Mouse (Mus musculus): ENCODE results near the gene Tmem63c.
A peak's percentile ranks its signal among the peaks of the same experiment; 100 is the strongest.

Gene Tmem63c

DNA sequence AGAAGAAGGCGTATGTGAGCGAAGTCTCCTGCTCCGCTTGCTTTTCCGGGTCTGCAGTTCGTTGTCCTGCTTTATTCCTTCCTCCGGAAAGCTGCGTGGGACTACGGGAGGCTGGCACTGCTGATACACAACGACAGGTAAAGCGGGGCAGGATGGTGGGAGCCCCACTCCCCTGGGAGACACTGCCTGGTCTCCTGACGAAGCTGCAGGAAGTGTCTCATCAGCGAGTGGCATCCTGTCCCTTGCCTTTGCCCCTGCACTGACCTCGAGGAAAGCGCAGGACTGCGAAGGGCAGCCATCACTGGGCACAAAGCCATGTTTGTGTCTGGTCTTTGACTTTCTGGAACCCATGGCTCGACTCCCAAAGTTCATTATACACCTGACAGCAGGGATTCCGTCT lies 35.9 kb downstream of the Tmem63c start:
- DNase-seq: no peak

DNA sequence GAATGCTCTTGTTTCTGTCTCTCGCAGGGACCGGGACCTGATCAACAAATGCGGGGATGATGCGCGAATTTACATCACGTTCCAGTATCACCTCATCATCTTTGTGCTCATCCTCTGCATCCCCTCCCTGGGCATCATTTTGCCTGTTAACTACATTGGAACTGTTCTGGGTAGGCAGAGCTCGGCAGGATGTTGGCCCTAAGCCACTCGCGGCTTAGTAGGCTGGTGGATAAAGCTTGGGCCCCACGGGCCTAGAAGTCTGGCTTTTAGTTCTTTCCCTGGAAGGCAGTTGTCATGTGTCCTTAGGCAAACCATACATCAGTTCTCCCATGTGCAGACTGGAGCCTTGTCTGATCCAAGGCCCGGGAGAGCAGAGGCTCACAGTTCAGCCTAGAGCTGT lies 44.3 kb downstream of the Tmem63c start:
- no peak for DNase-seq

DNA sequence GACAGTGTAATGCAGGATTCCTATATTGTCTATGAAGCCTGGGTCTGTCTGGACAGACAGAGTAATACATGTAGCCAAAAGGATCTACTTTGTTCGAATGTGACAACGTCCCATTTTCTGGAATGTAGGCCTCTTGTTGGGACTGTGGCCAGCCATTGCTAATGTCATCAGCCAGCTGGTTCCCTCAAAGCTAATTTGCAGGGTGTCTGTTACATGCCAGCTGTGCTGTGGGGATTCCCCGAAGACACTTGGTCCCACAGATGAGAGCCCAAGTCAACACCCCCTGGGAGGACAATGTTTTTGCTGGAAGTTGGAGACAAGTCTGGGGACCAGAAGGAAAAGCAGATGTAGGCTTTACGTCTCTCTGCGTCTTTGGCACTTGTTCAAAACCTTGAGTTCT lies 45.3 kb downstream of the Tmem63c start:
- no peak for DNase-seq

DNA sequence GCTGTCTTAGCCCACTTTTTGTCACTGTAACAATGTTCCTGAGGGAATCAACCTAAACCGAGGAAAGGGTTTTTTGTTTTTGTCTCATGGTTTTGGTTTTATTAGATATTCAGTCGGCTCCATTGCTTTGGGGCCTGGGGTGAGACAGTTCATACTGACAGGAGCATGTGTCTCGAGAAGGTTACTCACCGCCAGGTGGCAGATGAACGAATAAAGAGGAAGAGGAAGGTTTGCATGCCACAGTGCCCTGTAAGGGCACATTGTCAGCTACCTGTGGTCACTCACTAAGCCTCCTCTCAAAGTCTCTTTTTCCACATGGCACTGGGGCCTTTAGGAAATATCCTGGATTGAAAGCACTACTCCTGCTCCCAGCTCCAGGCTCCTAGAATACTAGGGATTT lies 49.4 kb downstream of the Tmem63c start:
- DNase-seq: no peak

DNA sequence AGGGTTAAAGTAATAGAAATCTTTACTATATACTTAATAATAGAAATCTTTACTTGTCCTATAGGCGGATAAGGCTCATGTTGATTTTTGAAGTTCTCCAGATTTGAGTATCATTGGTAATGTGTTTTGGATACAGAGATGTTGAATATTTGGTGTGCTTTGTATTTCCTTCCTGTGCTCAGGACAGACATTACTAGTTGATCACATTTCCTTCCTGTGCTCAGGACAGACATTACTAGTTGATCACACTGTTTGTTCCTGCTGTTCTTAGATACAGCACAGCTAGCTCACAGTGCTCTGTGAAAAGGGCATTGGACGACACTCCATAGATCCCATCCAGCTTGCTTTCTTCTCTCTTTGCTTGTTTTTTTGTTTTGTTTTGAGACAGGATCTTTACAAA lies 55.5 kb downstream of the Tmem63c start:
- DNase-seq: no peak

DNA sequence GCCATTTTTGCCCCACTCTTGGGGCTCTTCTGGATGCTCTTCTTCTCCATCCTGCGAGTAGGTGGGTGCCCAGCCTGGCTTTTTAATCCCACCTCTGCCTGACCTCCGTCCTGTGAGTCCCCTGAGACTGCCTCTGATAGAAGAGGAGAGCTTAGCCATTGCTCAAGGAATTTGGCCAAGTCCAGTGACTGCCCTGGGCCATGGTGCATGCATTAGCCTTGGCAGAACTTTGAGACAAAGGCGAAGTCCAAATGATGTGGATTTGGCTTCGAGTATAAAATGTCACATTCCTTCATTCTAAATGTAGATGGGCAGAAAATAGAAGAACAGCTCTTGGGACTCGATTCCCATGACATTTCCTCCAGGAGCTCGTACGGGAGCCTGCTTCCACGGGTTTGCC lies 61.7 kb downstream of the Tmem63c start:
- no peak for DNase-seq

DNA sequence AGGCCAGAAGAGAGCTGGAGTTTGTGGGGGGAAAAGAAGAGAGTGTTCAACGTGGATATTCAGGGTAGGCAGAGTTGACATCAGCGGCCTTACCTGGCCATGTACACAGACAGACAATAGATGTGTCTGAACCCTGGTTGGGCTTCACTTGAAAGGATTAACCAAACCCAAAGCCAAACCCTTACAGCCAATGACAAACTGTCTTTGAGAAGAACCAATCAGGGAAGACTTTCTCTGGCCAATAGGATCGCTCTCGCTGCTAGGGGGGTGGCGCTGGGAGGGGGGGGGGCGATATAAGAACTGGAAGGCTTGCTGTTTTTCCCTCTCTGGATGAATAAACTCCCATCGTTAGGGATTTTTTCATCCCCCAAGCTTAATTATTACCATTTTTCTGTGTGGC lies 66.1 kb downstream of the Tmem63c start:
- no peak for DNase-seq

DNA sequence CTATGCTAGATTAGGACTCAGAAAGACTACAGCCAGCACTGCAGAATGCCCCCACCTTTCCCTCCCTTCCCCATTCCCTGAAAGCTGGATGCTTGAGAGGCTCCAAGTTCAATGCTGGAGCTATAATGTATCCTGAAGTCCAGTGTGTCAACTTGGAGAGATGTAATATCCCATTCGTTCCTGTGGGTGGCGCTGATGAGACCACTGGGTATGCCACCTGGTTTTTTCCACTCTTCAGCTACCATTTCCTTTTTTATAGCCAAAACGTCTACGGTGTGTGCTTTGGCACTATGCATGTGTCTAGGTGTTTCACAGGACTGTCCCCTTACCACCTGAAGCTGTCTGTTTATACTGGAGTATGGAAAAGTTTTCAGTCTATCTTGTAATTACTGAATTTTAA lies 67.2 kb downstream of the Tmem63c start:
- DNase-seq: no peak

DNA sequence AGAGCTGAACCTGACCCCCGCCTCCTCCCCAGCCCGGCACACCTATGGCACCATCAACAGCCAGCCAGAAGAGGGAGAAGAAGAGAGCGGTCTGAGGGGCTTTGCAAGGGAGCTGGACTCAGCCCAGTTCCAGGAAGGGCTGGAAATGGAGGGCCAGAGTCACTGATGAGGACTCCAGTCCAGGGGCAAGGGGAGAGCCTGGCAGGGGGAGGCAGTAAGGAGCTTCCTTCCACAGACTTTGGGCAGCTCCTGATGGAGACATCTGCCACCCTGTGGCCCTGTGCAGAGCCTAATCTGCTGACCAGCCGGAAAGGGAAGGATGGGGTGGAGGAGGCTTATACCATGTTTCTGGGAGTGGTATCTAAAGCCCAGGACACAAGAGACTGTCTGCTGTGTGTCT lies 68.1 kb downstream of the Tmem63c start:
- no peak for DNase-seq

DNA sequence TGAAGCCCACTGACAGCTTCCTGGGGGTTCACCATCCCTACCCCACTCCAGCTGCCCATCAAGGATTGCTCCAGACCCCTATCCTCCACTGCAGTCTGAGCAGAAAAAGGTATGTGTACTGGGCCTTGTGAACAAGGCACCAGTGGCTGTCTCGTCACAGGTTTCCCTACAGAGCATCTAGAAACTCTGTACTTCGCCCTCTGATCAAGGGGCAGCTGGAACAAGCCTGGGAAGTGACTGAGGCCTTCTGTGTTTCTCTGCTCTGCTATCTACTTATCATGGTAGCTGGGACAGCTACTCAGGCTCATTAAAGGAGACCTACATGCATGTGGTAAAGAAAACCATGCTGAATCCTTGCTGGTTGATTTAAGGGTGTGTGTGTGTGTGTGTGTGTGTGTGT lies 68.6 kb downstream of the Tmem63c start:
- no peak for DNase-seq

DNA sequence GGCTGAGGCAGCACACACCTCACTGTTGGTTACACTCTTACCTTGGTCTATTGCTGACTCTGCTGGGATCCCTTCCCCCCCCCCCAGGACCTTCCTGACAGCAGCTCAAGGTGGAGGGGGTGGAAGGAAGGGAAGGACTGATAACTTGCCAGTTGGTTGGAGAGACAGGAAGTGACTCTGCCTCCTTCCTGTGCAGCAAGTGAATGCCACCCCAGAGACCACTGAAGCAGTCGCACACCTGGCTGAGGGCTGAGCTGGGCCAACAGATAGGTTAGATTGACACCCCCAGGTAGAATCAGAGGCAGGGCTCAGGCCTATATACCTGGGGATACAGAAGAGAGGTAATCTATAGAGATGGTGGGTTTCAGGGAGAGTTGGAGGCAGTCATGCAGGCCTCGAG lies 70.8 kb downstream of the Tmem63c start:
- no peak for DNase-seq

DNA sequence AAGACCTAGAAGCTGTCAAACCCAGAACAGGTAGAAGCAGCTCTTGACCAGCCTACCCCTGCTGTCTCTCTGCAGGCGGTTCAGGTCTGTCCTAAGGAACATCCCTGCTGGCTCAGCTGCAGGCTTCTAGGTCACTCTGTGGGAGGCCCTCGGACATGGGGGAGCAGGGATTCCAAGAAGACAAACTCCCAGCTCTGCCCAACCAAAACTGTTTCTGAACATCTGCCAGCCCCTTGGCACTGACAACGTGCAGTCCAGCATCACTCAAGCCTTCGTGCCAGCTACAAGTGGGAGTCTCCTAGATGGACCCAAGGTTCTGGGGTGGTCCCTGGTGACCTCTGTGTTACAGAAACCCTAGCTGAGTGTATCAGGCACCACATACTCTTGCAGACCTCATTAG lies 72.1 kb downstream of the Tmem63c start:
- peak; percentile 20 to 22 for DNase-seq

DNA sequence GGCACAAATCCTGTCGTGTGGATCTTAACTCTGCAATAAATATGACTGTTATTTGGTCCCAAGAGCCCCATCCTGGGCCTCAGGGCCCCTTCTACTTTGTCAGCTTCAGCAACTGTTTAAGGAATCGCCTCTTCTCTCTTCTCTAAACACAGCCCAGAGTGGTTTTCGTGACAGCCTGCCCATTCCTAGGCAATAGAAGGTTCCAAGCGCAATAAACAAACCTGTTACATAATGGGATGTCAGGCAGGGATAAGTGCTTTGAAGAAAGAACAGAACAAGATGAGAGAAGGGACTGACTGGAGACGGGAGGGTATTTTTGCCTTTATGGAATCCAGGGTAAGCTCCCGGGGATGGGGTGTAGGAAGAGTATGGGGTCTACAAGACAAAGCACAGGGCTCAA lies 72.5 kb downstream of the Tmem63c start:
- DNase-seq: no peak

DNA sequence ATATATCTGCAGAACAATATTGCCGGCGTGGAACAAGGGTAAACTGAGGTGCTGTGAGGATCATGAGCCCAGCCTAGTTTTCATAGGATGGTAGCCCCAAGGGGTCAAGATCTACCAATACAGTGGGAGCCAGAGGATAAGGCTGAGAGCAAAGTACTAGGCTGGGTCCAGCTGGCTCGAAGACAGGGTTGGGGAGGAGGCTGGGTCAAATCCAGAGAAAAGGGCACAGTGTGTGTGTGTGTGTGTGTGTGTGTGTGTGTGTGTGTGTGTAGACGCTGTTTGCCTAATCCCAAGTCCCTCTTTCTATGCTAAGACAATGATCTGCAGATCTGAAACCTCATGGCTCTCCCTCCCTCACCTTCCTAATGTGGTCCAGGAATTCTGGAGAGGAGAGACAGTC lies 79.2 kb downstream of the Tmem63c start:
- DNase-seq: no peak

DNA sequence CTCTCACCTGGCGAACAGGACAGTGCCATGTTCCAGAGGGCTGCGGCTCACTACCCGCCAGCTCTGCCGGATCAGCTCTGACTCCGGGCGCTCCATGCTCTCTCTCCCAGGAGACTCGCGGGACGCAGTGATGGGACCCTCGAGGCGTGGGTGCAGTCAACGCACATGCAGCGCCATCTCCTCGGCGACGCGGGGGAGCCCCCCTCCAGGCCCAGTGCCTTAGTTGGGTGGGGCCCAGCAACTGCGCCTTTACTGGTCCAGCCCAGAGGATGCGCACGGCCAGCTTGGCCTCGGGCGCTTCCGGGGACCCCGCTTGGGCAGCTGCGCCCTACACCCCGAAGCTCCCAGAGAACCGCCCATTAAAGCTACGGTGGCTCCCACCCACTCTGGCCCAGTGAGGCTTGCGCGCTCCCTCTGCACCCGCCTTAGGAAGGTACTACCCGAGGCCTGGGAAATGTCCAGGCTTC lies 81.1 kb downstream of the Tmem63c start, which contains the start of gene Ngb:
TSS of gene Ngb (minus strand) at position 375 of the 467 bp plus-strand sequence.
- DNase-seq: peak in 1 of 2 experiments; percentile 5

DNA sequence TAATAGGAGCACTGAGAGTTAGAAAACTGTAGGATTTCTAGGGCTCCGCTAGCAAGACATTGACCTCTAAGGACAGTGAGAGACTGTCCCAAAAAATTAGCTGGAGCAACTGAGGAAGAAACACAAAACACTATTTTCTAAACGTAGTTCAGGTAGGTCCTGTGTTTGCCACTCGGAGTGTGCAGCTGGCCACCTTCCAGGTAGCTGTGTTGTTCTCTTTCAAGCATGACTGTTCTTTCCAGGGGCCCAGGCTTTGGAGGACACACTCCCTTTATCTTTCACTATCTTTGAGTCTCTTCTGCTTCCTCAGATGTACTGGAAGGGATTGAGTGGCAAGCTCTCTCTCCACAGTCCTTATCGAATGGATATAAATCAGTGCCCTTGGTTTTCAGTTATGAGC lies 82.3 kb downstream of the Tmem63c start:
- no peak for DNase-seq

DNA sequence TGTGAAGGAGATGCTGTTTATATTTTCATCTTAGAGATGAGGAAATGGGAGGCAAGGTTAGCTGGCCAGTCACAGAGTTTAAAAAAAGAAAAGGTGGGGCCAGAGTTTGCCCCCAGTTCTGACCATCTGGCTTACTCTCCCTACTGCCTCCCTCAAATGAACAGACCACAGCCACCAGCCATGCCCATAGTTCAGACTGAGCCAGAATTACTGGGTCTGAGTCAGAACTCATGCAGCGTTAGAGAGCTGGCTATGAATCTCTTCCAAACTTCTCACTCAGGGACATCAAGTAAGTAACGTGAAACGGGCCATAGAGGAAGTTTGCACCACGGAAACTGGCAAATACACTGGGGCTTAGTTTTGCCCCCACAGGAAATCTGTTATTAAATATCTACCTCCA lies 83.7 kb downstream of the Tmem63c start:
- no peak for DNase-seq

DNA sequence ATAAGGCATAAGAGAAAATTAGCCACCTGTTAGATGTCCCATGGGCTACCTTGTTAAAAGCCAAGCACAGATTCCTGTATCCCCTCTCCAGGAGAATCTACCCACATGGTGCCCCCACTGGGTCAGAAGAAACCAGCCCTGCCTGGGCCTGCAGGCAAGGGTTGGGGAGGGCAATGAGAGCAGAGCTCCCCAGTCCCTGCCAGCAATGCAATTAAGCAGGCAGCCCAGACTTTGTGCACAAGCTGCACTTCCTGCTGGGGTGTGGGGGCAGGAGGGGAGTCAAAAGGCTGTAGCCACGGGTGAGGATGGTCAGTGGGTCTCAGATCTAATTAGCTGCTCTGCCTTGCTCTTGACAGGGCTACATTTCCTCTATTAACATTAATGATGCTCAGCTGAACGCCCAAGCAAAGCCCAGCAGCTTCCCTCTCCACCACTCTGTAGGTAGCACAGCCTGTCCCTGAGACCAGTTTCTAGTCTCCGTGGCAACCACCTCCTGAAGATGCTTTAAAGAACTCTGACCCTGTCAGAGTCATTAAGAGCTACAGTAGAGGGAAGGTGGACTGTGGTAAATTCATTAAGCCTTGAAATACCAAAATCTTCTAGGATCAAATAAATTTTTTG lies 86.3 kb downstream of the Tmem63c start:
- no peak for DNase-seq

DNA sequence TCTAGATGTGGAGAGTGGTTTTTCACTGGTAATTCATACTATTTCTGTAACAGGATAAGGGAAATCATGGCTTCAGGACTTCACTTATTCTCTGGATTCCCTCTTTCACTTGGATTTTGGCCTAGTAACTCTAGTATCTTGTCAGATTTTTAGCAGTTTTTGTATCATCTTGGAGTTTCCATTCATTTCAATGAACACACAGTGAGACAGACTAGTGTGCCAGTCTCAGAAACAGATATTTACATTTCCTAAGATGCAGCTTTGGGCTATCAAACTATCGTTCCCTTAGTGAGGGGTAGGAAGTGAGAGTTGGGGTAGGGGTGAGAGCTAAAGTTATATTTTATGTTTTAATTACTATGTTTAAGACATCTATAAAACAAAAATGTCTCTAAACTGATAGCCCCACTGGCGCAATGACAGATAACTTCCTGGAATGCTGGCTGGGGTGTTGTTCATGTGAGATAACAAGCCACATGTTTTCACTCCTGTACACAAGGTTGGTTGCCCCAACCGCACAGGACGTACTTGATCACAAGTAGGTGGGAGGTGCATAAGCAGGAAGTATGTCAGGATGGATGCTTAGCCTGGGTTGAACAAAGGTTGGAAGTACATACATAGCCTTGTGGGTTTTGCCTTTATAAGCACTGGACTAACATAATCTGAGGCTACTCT lies 100.9 kb downstream of the Tmem63c start:
- no peak for DNase-seq

DNA sequence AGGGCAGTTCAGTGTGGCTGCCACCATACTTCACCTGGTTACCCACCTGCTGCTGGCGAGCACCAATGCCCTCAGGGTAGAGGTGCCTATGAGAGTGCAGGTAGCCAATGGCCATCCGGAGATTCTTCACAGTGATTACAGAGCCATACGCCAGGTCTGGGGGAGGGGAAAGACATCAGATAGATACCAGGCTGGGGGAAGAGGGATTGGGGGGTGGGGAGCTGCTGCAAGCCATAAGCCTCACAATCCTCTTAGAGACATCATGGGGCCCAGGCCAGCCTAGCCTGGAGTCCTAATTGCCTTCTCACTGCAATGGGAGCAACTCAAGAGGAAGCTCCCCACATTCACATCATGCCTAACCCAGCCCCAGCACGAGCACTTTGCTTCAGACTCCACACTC lies 106.1 kb downstream of the Tmem63c start:
- no peak for DNase-seq

DNA sequence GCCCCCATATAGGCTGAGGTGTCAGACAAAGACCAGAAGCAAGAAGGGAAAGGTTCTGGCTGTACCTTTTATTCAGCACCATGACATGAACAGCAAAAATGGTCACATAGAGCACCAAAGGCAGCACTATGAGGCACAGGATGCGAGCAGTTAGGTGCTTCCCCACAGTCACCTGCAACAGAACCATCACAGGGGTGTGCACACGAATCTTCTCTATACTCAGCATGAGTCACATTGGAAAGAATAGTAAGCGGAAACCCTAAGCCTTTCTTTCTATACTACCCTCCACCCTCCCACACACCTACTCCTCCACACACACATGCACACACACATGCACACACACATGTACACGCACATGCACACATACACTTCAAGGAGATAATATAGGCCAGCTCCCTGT lies 109.1 kb downstream of the Tmem63c start:
- DNase-seq: no peak

DNA sequence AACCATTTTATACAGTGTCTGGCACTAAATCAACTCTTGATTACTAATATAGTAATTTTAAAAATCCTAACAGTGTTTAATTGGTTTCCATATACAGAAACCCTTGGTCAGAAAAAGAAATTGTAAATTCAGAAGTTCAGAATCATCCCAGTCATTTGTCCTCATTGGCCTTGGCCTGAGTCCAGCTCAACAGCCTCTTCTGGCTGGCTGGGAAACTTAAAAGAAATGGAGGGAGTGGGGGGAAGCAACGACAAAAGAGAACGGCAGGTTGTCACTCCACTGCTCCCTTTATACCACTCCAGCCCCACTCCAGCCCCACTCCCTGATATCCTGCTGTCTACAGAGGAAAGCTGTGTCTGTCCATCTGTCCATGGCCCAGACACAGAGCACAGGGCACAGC lies 110.0 kb downstream of the Tmem63c start:
- no peak for DNase-seq

DNA sequence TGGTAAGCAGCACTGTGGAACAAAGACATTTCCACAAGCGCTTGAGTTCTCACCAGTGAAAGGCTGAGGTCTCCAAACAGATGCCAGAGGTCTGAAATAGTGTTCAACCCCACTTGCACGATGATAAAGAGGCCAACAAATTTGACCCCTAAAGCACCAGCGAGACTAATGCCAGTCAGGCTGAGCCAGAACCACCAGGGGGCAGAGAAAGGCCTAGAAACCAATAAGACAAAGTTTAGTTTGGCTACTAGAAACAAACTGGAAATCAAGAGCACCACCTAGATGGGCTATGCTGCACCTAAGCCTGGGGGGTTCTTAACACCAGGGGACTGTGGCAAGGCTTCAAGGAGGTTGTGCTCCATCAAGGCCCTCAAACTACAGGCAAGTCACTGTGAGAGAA lies 110.5 kb downstream of the Tmem63c start:
- peak in 1 of 2 experiments; percentile 28 for DNase-seq

DNA sequence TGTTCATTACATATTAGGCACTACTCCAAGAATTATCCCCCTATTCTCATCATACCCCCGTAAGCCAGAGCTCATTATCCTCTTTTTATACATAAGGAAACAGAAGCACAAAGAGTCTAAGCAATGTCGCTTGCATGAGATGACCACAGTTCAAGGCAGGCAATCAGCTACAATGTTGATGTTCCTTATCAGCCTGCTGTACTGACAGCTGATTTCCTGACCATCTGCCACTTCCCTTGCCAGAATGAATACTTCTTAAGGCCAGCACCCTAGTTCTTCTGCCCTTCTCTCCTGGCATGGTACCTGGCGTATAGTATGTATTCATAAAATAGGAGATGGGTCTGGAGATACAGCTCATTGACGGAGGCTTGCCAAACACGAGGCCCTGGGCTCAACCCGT lies 111.1 kb downstream of the Tmem63c start:
- peak in 1 of 2 experiments; percentile 5 for DNase-seq

DNA sequence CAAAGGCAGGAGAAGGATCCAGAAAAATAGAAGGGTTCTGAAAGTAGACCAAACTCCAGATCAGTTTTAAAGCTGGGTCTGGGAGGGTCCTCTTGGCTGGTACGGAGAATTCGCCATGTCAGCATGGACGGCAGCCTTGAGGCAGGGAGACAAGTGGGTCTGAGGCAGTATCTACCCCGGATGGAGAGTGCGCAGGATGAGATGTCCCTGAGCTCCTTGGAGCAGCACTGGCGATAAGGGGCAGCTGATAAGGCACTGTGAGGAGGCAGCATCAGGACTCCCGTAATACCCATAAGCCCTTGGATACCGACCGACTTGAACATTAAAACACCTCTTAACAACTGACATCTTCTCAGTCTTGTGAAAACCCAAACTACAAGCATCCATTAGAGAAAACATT lies 111.6 kb downstream of the Tmem63c start:
- no peak for DNase-seq
